Mouse (Mus musculus): Measurements from ENCODE around the gene Atxn2. TPM values are rescaled to one million over a fixed set of nuclear protein-coding genes. Genes with fewer than 3 reads are reported as not detected.

Gene Atxn2
- polyA plus RNA-seq, 1 experiment = 71.9 TPM

- TF ChIP-seq POLR2A (IDR thresholded peaks at IDR 0.05; ENCODE audit: low read depth, low read length) (no peak), CTCF (IDR thresholded peaks at IDR 0.05; ENCODE audit: extremely low read depth, insufficient read depth, insufficient read length, insufficient replicate concordance) (no peak)
- Histone ChIP-seq H3K27me3 (ENCODE audit: control insufficient read depth, insufficient read depth, low read length) (no peaks in the 10 kb centered on the region), H3K36me3 (ENCODE audit: control insufficient read depth, insufficient read depth, low read length) (no peaks in the 10 kb centered on the region), H3K4me1 (ENCODE audit: control insufficient read depth, insufficient read depth, insufficient read length) (no peaks in the 10 kb centered on the region), H3K27ac (ENCODE audit: insufficient read depth, low read length) (no peak overlapping the region), H3K4me3 (ENCODE audit: extremely low read depth, insufficient read depth, insufficient read length) (no peak overlapping the region)
- DNase-seq (ENCODE audit: low read depth in 1 of 2, low spot score in 2 of 2) = no peak
- 46% methylated on average over 10 of the region's 11 CpGs for WGBS
These were observed 153.2 kb downstream of the Atxn2 start for GRCm38 (mm10) chr5:121864330-121864729.

Other genes starting within 250 kb of the Atxn2 start
- gene Adam1b, start 207.9 kb upstream of the Atxn2 start, polyA plus RNA-seq (2012; rRNA removed) = 0.02 TPM in 1 of 2 replicates, not detected in the other
- gene Adam1a, start 165.9 kb upstream of the Atxn2 start, polyA plus RNA-seq (2012; rRNA removed) = 2.1 and 2.8 TPM in 2 replicates
- 0.19 TPM in 1 of 2 replicates, not detected in the other for gene Gm42878, start 165.9 kb upstream of the Atxn2 start, polyA plus RNA-seq (2012; rRNA removed)
- gene Mapkapk5, start 165.4 kb upstream of the Atxn2 start, polyA plus RNA-seq (2012; rRNA removed) = 17.9 and 18.9 TPM in 2 replicates
- 384 and 386 TPM in 2 replicates for gene Aldh2, start 117.5 kb upstream of the Atxn2 start, polyA plus RNA-seq (2012; rRNA removed)
- 3.9 and 5.5 TPM in 2 replicates for gene Acad12, start 92.4 kb upstream of the Atxn2 start, polyA plus RNA-seq (2012; rRNA removed)
- gene Acad10, start 50.8 kb upstream of the Atxn2 start, polyA plus RNA-seq (2012; rRNA removed) = 3.9 and 4.4 TPM in 2 replicates
- gene Brap, start 50.8 kb upstream of the Atxn2 start, polyA plus RNA-seq (2012; rRNA removed) = 17.9 and 22.5 TPM in 2 replicates
- 118 and 259 TPM in 2 replicates for gene Sh2b3, start 126.3 kb downstream of the Atxn2 start, polyA plus RNA-seq (2012; rRNA removed)
- gene Pheta1, start 137.6 kb downstream of the Atxn2 start, polyA plus RNA-seq (2012; rRNA removed) = 5.1 and 5.9 TPM in 2 replicates